Mouse (Mus musculus): ENCODE results near the gene Stfa3.

DNA sequence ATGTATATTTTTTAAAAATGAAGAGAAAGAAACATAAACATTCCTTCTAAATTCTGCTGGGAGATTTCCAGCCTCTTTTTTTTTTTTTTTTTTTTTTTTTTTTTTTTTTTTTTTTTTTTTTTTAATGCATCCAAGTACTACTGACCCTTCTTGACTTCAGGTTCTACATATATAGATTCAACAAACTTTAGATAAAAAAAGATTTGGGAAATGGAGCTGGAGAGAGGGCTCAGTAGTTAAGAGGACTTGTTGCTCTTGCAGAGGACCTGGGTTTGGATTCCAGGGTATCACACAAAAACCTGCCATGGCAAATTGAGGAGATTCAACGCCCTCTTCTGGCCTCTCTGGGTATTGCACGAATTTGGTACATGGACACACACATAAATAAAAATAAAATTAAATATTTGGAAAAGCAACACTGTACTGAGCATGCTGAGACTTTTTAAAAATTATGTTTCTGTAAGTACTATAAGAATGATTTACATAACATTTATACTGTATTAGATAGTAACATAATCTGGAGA lies 14.8 kb upstream of the Stfa3 start:
- no peak for TF ChIP-seq CTCF (IDR thresholded peaks at IDR 0.05; ENCODE audit: extremely low read depth, insufficient read length, insufficient replicate concordance, low read depth, low read length)
- no peak for TF ChIP-seq POLR2A (IDR thresholded peaks at IDR 0.05; ENCODE audit: low read depth, low read length)
